Mouse (Mus musculus): Measurements from ENCODE around the gene Apol6. TPM values are rescaled to one million over a fixed set of nuclear protein-coding genes. Genes with fewer than 3 reads are reported as not detected.
A peak's percentile ranks its signal among the peaks of the same experiment; 100 is the strongest.

Gene Apol6
- not detected in 2 replicates for polyA plus RNA-seq (2014; fragmentation: Nextera tagmentation; extraction: Ambion mirVana)

DNA sequence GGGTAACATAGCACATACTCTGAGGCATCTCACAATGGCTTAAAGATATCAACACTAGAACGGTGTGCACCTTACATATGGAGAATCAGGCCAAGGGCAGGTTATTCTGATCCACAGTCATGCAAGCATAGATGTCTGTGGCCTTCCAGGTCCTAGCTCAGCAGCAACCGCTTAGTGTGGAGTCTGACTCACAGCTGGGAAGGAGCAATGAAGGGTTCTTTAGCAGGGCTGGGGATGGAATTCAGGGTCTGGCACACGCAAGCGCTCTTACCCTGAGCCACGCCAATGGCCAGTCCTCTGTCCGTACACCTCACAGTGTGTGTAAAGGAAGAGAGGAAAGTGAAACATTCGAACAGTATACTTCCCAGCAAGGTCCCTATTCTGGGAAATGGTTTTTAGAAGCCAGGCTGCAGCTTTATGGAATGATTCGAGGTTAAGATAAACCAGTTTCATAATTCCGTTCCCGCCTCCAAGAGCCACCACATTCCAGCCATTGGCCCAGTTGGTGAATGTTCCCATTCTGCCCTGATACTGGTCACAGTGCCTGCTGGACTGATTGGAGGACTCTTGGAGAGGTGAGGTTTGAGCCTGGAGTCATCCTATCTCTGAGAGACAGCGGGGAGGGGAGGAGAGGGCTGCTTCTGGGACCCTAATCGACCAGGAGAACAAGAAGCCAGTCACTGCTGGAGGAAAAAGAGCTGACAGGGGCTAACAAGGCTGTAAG, at the start of gene Apol6:
Gene Apol6, plus strand, starts transcription at position 133 of the 724 bp plus-strand sequence.
- H3K36me3 ChIP-seq (ENCODE audit: control insufficient read depth, insufficient read depth, low read length), result no peaks in the 10 kb centered on the region
- WGBS, result 90% methylated on average over 12 of the region's 12 CpGs
- ATAC-seq (replicated peaks; ENCODE audit: low FRiP score) (no peak), DNase-seq (ENCODE audit: low spot score) (no peak)
- H3K4me3 ChIP-seq (ENCODE audit: low read depth, low read length), result no peak within 1 kb of the TSS
- H3K9ac ChIP-seq (ENCODE audit: low read length), result no peak within 1 kb of the TSS
- no peaks in the 10 kb centered on the region for H3K27me3 ChIP-seq (ENCODE audit: control insufficient read depth, insufficient read depth, low read length)
- no peak within 1 kb of the TSS for H3K4me2 ChIP-seq (ENCODE audit: low read depth, low read length, severe bottlenecking)
- no peaks in the 10 kb centered on the region for H3K9me3 ChIP-seq (ENCODE audit: control insufficient read depth, low read length)
- no peaks in the 10 kb centered on the region for H3K4me1 ChIP-seq (replicated peaks; ENCODE audit: control insufficient read depth, insufficient read depth, low read length)
- no peak within 1 kb of the TSS for H3K27ac ChIP-seq (ENCODE audit: low read depth, low read length)

DNA sequence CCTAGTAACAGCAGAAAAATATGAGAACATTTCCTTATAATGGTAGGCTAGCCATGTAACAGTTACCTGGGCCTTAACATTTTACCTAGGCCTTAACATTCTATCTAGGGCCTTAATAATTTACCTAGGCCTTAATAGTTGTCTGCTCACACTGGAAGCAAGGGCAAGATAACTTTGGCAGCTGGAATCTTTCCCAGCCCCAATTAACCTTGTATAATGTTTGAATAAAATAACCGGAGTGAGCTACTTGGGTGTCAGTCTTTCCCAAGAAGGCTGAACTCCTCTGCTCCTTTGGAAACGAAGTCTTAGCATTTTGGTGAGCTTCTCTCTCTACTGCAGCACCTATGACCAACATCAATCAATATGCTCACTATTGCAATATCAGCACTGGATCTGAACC, 46.5 kb upstream of the Apol6 start:
- Histone ChIP-seq H3K27ac (ENCODE audit: low read depth, low read length) (no peak overlapping the region), H3K4me1 (replicated peaks; ENCODE audit: control insufficient read depth, insufficient read depth, low read length) (no peaks in the 10 kb centered on the region), H3K27me3 (ENCODE audit: control insufficient read depth, insufficient read depth, low read length) (no peaks in the 10 kb centered on the region), H3K4me3 (ENCODE audit: low read depth, low read length) (no peak overlapping the region), H3K36me3 (ENCODE audit: control insufficient read depth, insufficient read depth, low read length) (no peaks in the 10 kb centered on the region), H3K9me3 (ENCODE audit: control insufficient read depth, low read length) (no peaks in the 10 kb centered on the region), H3K9ac (ENCODE audit: low read length) (no peak overlapping the region), H3K4me2 (ENCODE audit: low read depth, low read length, severe bottlenecking) (no peak overlapping the region)
- DNase-seq (ENCODE audit: low spot score) (no peak), ATAC-seq (replicated peaks; ENCODE audit: low FRiP score) (no peak)
- WGBS, result 80% methylated on average over 2 of the region's 2 CpGs

DNA sequence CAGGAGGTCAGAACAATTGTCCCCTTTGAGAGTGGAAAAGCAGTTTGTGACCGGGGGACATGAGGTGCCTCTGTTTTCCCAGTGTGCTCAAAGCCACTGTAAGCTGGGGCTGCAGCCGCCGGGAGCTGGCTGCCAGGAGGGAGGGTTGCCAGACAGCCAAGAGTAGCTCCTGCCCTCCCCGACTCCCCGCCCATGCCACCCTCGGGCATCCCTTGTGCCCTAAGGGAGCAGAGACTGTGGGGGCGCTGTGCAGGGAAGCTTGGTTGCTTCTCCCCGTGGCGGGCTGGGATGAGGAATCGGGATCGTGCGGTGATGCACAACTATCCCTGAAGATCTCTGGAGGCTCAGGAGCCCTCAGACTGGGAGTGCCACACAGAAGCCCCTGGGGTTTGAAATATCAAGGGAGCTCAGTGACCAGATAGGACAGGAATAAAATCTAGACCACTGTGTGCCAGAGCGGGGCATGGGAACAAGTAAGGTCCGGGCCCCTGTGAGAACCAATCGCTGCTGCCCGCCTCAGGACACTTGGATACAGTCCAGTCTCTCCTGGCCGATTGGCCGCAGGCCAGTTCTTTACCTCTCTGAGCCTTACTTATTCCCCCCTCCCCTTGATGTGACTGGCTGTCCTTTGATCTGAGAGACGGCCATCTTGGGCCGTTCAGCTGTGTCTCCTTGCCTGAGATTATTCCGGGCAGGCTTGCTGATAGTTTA, 45.5 kb upstream of the Apol6 start:
- WGBS, result 53% methylated on average over 21 of the region's 21 CpGs
- no peaks in the 10 kb centered on the region for H3K4me1 ChIP-seq (replicated peaks; ENCODE audit: control insufficient read depth, insufficient read depth, low read length)
- no peak overlapping the region for H3K4me3 ChIP-seq (ENCODE audit: low read depth, low read length)
- H3K9ac ChIP-seq (ENCODE audit: low read length), result no peak overlapping the region
- H3K36me3 ChIP-seq (ENCODE audit: control insufficient read depth, insufficient read depth, low read length), result no peaks in the 10 kb centered on the region
- DNase-seq (ENCODE audit: low spot score), result peak; percentile 59
- H3K27me3 ChIP-seq (ENCODE audit: control insufficient read depth, insufficient read depth, low read length), result no peaks in the 10 kb centered on the region
- no peaks in the 10 kb centered on the region for H3K9me3 ChIP-seq (ENCODE audit: control insufficient read depth, low read length)
- ATAC-seq (replicated peaks; ENCODE audit: low FRiP score), result no peak
- H3K4me2 ChIP-seq (ENCODE audit: low read depth, low read length, severe bottlenecking), result no peak overlapping the region
- H3K27ac ChIP-seq (ENCODE audit: low read depth, low read length), result no peak overlapping the region

DNA sequence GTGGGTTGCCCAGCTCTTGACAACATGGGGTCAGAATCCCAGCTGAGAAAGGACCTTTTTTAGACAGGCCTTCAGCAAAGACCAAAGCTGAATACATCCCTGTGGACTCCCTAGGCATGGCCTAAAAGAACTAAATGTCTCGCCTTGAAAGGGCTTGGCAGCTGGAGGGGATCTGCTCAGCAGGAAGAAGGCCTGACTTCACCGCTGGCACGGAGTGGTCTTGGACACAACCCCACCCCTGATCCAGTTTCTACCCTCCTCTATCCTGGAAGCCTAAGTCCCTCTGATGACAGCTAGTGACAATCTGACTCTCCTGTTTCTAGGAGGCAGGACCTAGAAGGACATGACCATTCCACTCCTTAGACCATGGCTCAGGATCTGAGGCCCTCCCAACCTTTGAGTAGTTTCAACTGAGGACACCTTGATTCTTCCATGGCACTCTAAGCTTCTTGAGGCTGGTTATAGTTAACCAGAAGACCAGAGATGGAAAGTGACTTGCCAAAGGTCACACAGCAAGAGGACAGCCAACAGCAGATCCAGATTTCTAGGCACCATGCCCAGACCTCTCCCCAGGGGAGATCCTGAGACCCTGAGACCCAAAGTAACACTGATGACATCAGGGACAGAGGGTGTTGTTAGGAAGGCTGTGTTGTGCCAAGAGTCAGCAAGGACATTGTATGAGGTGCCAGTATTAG, 41.2 kb upstream of the Apol6 start:
- DNase-seq (ENCODE audit: low spot score), result no peak
- no peaks in the 10 kb centered on the region for H3K9me3 ChIP-seq (ENCODE audit: control insufficient read depth, low read length)
- no peaks in the 10 kb centered on the region for H3K4me1 ChIP-seq (replicated peaks; ENCODE audit: control insufficient read depth, insufficient read depth, low read length)
- H3K4me3 ChIP-seq (ENCODE audit: low read depth, low read length), result no peak overlapping the region
- no peak for ATAC-seq (replicated peaks; ENCODE audit: low FRiP score)
- H3K4me2 ChIP-seq (ENCODE audit: low read depth, low read length, severe bottlenecking), result no peak overlapping the region
- no peaks in the 10 kb centered on the region for H3K36me3 ChIP-seq (ENCODE audit: control insufficient read depth, insufficient read depth, low read length)
- 86% methylated on average over 3 of the region's 3 CpGs for WGBS
- no peak overlapping the region for H3K9ac ChIP-seq (ENCODE audit: low read length)
- no peaks in the 10 kb centered on the region for H3K27me3 ChIP-seq (ENCODE audit: control insufficient read depth, insufficient read depth, low read length)
- H3K27ac ChIP-seq (ENCODE audit: low read depth, low read length), result no peak overlapping the region

DNA sequence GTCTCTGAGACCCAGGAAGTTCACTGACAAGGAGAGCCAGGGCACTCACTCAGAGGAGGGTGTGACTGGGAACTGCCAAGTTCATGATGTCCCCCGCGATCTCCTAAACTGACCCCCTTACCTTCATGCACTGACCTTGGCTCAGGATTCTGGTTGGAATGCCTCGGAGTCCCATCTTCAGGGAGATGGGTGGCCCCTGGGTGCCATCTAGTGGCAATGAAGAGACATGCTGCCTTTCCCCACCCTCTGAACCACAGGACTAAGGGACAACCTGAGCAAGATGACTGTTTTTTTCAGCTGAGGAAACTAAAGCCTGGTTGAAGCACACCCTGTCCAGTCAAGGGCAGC, 40.7 kb upstream of the Apol6 start:
- DNase-seq (ENCODE audit: low spot score) (peak; percentile 63), ATAC-seq (replicated peaks; ENCODE audit: low FRiP score) (no peak)
- WGBS, result 35% methylated on average over 3 of the region's 3 CpGs

DNA sequence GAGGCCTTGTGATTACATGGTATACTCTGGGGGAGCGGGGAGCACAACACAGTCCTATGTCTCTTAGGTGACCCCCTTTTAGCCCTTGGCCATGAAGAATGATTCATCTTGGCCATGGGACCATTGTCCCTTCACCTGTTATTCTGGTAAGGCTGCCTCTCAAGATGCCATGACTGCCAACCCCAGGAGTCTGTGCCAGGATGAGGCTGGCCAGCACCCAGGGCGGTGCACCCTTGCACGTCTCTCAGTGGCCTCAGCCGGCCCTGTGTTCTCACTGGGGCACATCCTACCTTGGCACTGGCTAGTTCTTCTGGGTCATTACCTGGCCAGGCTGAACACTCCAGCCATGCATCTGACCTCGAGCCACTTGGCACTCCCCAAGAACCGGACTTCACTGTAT, 35.7 kb upstream of the Apol6 start:
- Histone ChIP-seq H3K4me2 (ENCODE audit: low read depth, low read length, severe bottlenecking) (no peak overlapping the region), H3K27ac (ENCODE audit: low read depth, low read length) (no peak overlapping the region), H3K4me3 (ENCODE audit: low read depth, low read length) (no peak overlapping the region), H3K9ac (ENCODE audit: low read length) (no peak overlapping the region), H3K4me1 (replicated peaks; ENCODE audit: control insufficient read depth, insufficient read depth, low read length) (no peaks in the 10 kb centered on the region), H3K36me3 (ENCODE audit: control insufficient read depth, insufficient read depth, low read length) (no peaks in the 10 kb centered on the region), H3K27me3 (ENCODE audit: control insufficient read depth, insufficient read depth, low read length) (no peaks in the 10 kb centered on the region), H3K9me3 (ENCODE audit: control insufficient read depth, low read length) (no peaks in the 10 kb centered on the region)
- ATAC-seq (replicated peaks; ENCODE audit: low FRiP score), result no peak
- 94% methylated on average over 6 of the region's 6 CpGs for WGBS
- DNase-seq (ENCODE audit: low spot score), result no peak

More for the DNA sequence above, 40.7 kb upstream of the Apol6 start:
- H3K27me3 ChIP-seq (ENCODE audit: control insufficient read depth, insufficient read depth, low read length), result no peaks in the 10 kb centered on the region
- H3K9me3 ChIP-seq (ENCODE audit: control insufficient read depth, low read length), result no peaks in the 10 kb centered on the region
- H3K4me2 ChIP-seq (ENCODE audit: low read depth, low read length, severe bottlenecking), result no peak overlapping the region
- H3K9ac ChIP-seq (ENCODE audit: low read length), result no peak overlapping the region
- no peak overlapping the region for H3K4me3 ChIP-seq (ENCODE audit: low read depth, low read length)
- no peak overlapping the region for H3K27ac ChIP-seq (ENCODE audit: low read depth, low read length)
- no peaks in the 10 kb centered on the region for H3K36me3 ChIP-seq (ENCODE audit: control insufficient read depth, insufficient read depth, low read length)
- H3K4me1 ChIP-seq (replicated peaks; ENCODE audit: control insufficient read depth, insufficient read depth, low read length), result no peaks in the 10 kb centered on the region

DNA sequence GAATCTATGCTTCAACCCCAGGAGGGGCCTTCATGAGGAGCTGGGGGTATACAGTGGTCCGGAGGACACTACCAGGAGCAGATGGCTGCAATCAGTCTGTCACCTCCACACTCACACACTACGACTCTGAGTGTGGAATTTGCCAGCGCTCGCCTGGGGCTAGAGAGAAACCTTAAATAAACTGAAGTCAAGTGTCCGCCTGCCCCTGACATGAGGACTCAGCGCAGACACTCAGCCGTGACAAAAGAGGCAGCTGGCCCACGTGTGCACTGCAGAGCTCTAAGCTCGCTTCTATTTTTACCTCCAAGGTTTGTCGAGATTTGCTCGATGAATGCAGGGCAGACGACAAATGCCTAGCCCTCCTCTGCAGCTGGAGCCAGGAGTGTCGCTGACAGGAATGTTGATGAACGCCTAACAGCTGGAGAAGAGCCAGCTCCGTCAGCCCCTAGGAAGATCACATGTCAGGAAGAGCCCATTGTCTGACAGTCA, 30.7 kb upstream of the Apol6 start:
- Histone ChIP-seq H3K27me3 (ENCODE audit: control insufficient read depth, insufficient read depth, low read length) (no peaks in the 10 kb centered on the region), H3K9me3 (ENCODE audit: control insufficient read depth, low read length) (no peaks in the 10 kb centered on the region), H3K4me2 (ENCODE audit: low read depth, low read length, severe bottlenecking) (no peak overlapping the region), H3K27ac (ENCODE audit: low read depth, low read length) (no peak overlapping the region), H3K9ac (ENCODE audit: low read length) (no peak overlapping the region), H3K4me3 (ENCODE audit: low read depth, low read length) (no peak overlapping the region), H3K4me1 (replicated peaks; ENCODE audit: control insufficient read depth, insufficient read depth, low read length) (no peaks in the 10 kb centered on the region), H3K36me3 (ENCODE audit: control insufficient read depth, insufficient read depth, low read length) (no peaks in the 10 kb centered on the region)
- DNase-seq (ENCODE audit: low spot score) (no peak), ATAC-seq (replicated peaks; ENCODE audit: low FRiP score) (no peak)
- 56% methylated on average over 15 of the region's 15 CpGs for WGBS

DNA sequence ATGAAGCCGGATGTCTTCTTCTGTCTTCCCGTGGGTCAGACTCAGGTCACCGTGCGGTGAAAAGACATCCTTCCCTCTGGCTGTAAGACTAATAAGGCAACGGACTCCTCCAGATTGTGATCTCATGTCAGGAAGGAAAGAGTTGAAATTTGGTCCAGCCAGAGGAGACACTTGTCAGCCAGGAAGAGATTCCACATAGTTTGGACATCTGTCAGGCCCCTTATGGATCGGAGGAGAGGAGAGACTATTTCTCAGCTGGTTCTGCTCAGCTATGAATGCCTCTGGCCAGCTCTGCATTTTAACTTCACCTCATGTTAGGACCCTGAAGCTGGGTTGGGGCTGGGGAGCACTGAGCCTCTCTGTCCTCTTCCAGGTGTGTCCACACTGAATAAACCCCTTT, 30.1 kb upstream of the Apol6 start:
- H3K4me2 ChIP-seq (ENCODE audit: low read depth, low read length, severe bottlenecking), result no peak overlapping the region
- no peak overlapping the region for H3K27ac ChIP-seq (ENCODE audit: low read depth, low read length)
- WGBS, result 77% methylated on average over 6 of the region's 6 CpGs
- DNase-seq (ENCODE audit: low spot score) (no peak), ATAC-seq (replicated peaks; ENCODE audit: low FRiP score) (no peak)
- H3K27me3 ChIP-seq (ENCODE audit: control insufficient read depth, insufficient read depth, low read length), result no peaks in the 10 kb centered on the region
- H3K36me3 ChIP-seq (ENCODE audit: control insufficient read depth, insufficient read depth, low read length), result no peaks in the 10 kb centered on the region
- H3K4me1 ChIP-seq (replicated peaks; ENCODE audit: control insufficient read depth, insufficient read depth, low read length), result no peaks in the 10 kb centered on the region
- H3K4me3 ChIP-seq (ENCODE audit: low read depth, low read length), result no peak overlapping the region
- H3K9ac ChIP-seq (ENCODE audit: low read length), result no peak overlapping the region
- H3K9me3 ChIP-seq (ENCODE audit: control insufficient read depth, low read length), result no peaks in the 10 kb centered on the region

Data from forebrain, embryonic 11.5 days (tissue).